Mouse (Mus musculus) spleen, adult 18-20 months (tissue): Measurements from ENCODE around the gene Nlrp1a.

ENCODE experiments used
- DNase-seq, 2 experiments: peaks; one replicate each; pipeline ENCODE4 v3.0.0; 2022; ENCODE audit warnings: mixed read lengths in 2 of 2

Gene Nlrp1a

GRCm38 (mm10) chr11:71144661-71145060 is at the start of gene Nlrp1a:
Gene Nlrp1a, minus strand, starts transcription at chr11:71144704.
- no peak for DNase-seq

- DNase-seq, result no peak
These were observed 25.1 kb upstream of the Nlrp1a start for GRCm38 (mm10) chr11:71169633-71170032.

GRCm38 (mm10) chr11:71164139-71164538 is 19.6 kb upstream of the Nlrp1a start:
- no peak for DNase-seq

GRCm38 (mm10) chr11:71159439-71160136 is 15.1 kb upstream of the Nlrp1a start:
- DNase-seq, result no peak

- no peak for DNase-seq
These were observed 10.8 kb upstream of the Nlrp1a start for GRCm38 (mm10) chr11:71155272-71155671.

- DNase-seq, result no peak
These were observed 2.5 kb downstream of the Nlrp1a start for GRCm38 (mm10) chr11:71142031-71142430.

- DNase-seq, result no peak
These were observed 37.4 kb downstream of the Nlrp1a start for GRCm38 (mm10) chr11:71107128-71107527.

- no peak for DNase-seq
These were observed 38.1 kb downstream of the Nlrp1a start for GRCm38 (mm10) chr11:71106261-71107021.

- no peak for DNase-seq
These were observed 40.6 kb downstream of the Nlrp1a start for GRCm38 (mm10) chr11:71103931-71104330.

- no peak for DNase-seq
These were observed 68.2 kb downstream of the Nlrp1a start for GRCm38 (mm10) chr11:71076342-71076741.

- no peak for DNase-seq
These were observed 92.0 kb downstream of the Nlrp1a start for GRCm38 (mm10) chr11:71052554-71052953.
